Mouse (Mus musculus) left cerebral cortex, postnatal 10 days (tissue): ENCODE measurements around the gene Tnfrsf23. TPM values are rescaled to one million over a fixed set of nuclear protein-coding genes. Genes with fewer than 3 reads are reported as not detected.

ENCODE experiments used
- DNase-seq, 2 experiments: peaks; one replicate each; pipeline ENCODE4 v3.0.0; 2021 to 2022; ENCODE audit warnings: low spot score in 2 of 2, mixed read lengths in 1 of 2; ENCODE audit errors: extremely low spot score in 1 of 2
- intact Hi-C: fragments of 180-260 bp; cut with DNase I; formaldehyde crosslinking; loops from one replicate; pipeline ENCODE4 v1.15.1; 2025
- total RNA-seq, 2 experiments: library from RNA; stranded (reverse); gene quantifications; 2 replicates each; pipeline ENCODE4 v1.2.3; 2021

The Tnfrsf23 gene
- total RNA-seq, 2 experiments from 2014 or later: 0.53 to 1.2 TPM

DNA sequence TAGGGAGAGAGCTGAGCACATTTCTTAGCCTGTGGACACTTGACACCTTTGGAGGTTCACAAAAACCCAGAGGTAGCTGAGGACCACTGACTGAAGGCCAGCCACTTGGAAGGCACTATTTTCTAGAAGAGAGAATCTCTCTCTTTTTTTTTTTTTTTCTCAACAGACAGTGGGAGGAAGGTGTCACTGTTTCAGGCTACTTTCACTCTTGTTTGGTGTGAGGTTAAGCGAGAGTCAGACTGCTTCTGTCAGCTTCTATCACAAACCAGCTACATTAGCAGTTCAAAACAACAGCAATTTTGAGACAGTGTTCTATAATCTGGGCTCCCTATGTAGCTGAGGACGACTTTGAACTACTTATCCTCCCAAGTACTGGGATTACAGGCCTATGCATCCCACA is 59.5 kb downstream of the Tnfrsf23 start:
- no peak for DNase-seq
- intact Hi-C loops: loop anchor here (5.0 kb wide), 1 partner anchor 36 kb away; no protein-coding TSS in a partner anchor

DNA sequence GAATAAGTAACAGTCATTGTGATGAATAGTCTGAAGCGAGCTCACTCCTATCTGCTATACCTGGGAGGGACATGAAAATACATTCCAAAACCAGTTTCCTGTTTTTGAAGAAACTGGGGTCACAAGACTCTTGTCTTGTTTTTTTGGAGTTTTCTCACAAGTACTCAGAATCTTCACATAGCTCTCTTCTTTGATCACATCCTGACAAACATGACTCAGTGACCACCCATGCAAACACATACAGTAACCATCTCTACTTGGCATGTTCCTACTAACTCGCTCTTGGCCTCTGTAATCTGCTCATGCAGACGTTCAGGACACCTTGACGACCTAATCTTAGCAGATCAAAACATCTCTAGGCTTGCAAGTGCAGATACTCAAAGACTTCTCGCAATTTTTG is 60.5 kb downstream of the Tnfrsf23 start:
- intact Hi-C loops: loop anchor here (5.0 kb wide), 1 partner anchor 37 kb away; no protein-coding TSS in a partner anchor
- DNase-seq: no peak

DNA sequence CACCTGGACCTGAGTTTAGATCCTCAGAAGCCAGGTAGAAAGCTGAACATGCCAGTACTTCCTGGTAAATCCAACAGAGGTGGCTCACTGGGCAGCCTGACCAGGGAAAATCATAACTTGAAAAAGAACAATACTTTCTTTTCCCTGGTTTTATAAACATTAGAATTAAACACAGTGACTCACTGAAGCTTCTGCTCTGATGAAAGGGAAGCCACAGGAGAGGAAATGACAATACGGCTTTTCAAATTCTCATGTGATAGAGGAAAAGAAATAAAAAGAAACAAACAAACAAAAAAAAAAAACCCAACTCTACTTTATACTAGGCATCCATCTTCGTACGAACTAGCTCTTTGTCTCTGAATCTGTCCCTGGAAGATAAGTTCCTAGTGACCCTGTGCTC is 61.1 kb downstream of the Tnfrsf23 start:
- intact Hi-C loops: no loop called here
- no peak for DNase-seq

DNA sequence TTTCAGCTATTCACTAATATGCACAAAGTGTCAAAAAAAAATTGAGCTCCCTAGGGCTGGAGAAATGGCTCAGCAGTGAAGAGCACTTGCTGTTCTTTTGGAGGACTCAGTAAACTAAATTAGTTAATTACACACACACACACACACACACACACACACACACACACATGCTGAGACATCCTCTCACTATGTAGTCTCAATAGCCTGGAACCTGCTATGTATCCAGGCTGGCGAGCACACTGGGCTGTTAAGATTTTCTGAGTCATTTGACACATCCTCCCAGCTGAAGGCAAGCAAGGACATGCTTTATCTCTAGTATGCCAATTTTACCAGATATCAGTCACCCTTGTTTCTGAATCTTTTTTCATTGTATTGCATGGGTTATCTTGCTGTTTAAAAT is 64.7 kb downstream of the Tnfrsf23 start:
- no peak for DNase-seq
- intact Hi-C loops: no loop called here

Other genes with a start within 250 kb of the Tnfrsf23 start
- 10 to 100 TPM; 14.2 to 15.1 TPM for gene Cdkn1c, start 224.8 kb downstream of the Tnfrsf23 start, total RNA-seq
- under 1 TPM; 0.24 to 0.61 TPM for gene Slc22a18, start 212.1 kb downstream of the Tnfrsf23 start, total RNA-seq
- gene Phlda2, start 182.7 kb downstream of the Tnfrsf23 start, total RNA-seq: not detected
- 100 to 1,000 TPM; 142 to 147 TPM for gene Nap1l4, start 136.8 kb downstream of the Tnfrsf23 start, total RNA-seq
- gene Cars, start 85.8 kb downstream of the Tnfrsf23 start, total RNA-seq: 10 to 100 TPM; 70.0 to 71.0 TPM
- under 1 TPM in 1 of 2 experiments, not detected in 1; 0.18 TPM for gene Tnfrsf26, start 57.1 kb downstream of the Tnfrsf23 start, total RNA-seq
- 1 to 10 TPM; 3.4 to 4.8 TPM for gene Tnfrsf22, start 36.2 kb downstream of the Tnfrsf23 start, total RNA-seq
- gene Osbpl5, start 71.1 kb upstream of the Tnfrsf23 start, total RNA-seq: 10 to 100 TPM; 38.2 to 42.3 TPM
- gene Mrgprg, start 81.1 kb upstream of the Tnfrsf23 start, total RNA-seq: not detected
- 10 to 100 TPM; 11.8 to 12.3 TPM for gene Mrgpre, start 98.6 kb upstream of the Tnfrsf23 start, total RNA-seq
- 1 to 10 TPM; 4.3 to 5.2 TPM for gene Nadsyn1, start 137.0 kb upstream of the Tnfrsf23 start, total RNA-seq
- 10 to 100 TPM; 79.5 to 85.8 TPM for gene Dhcr7, start 137.3 kb upstream of the Tnfrsf23 start, total RNA-seq
- not detected for gene Gm498, start 181.0 kb upstream of the Tnfrsf23 start, total RNA-seq